Mouse (Mus musculus): ENCODE measurements around the gene Fzd2. TPM values are rescaled to one million over a fixed set of nuclear protein-coding genes. Genes with fewer than 3 reads are reported as not detected.

The Fzd2 gene
- polyA plus RNA-seq, 1 experiment from 2014 or later = 23.7 TPM

GRCm38 (mm10) chr11:102629375-102629774 lies 25.2 kb downstream of the Fzd2 start:
- Histone ChIP-seq H3K36me3 (no peaks in the 10 kb centered on the region), H3K27me3 (replicated peaks) (no peaks in the 10 kb centered on the region), H3K9me3 (no peaks in the 10 kb centered on the region), H3K4me2 (no peak overlapping the region), H3K4me3 (replicated peaks) (no peak overlapping the region), H3K4me1 (peaks cover 38% of the 10 kb centered on the region), H3K27ac (no peak overlapping the region), H3K9ac (no peak overlapping the region)
- WGBS = 49% methylated on average over 8 of the region's 8 CpGs
- no peak for ATAC-seq (ENCODE audit: insufficient read depth, low FRiP score, low read depth)

DNA sequence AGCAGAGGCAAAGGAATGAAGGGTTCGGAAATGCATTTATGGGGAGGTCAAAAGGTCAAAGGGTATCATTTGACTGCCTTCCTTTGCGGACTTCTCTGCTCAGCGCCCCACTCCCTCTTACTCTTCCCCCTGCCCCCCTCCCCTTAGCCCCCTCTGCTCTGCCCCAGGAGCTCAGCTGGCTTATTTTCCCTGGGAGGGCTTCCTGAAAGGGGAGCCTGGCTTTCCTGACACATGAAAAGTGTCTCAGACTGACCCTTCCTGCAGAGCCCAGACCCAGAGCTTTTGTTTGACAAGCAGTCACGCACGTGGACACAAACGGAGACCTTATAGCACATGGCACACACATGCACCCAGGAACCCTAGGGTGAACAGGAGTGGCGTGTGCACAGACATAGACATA lies 26.5 kb downstream of the Fzd2 start:
- no peak for ATAC-seq (ENCODE audit: insufficient read depth, low FRiP score, low read depth)
- H3K4me2 ChIP-seq = no peak overlapping the region
- WGBS = 28% methylated on average over 7 of the region's 7 CpGs
- H3K9ac ChIP-seq = no peak overlapping the region
- H3K27ac ChIP-seq = no peak overlapping the region
- peaks cover 26% of the 10 kb centered on the region for H3K4me1 ChIP-seq
- no peaks in the 10 kb centered on the region for H3K27me3 ChIP-seq (replicated peaks)
- H3K4me3 ChIP-seq (replicated peaks) = no peak overlapping the region
- no peaks in the 10 kb centered on the region for H3K9me3 ChIP-seq
- no peaks in the 10 kb centered on the region for H3K36me3 ChIP-seq

DNA sequence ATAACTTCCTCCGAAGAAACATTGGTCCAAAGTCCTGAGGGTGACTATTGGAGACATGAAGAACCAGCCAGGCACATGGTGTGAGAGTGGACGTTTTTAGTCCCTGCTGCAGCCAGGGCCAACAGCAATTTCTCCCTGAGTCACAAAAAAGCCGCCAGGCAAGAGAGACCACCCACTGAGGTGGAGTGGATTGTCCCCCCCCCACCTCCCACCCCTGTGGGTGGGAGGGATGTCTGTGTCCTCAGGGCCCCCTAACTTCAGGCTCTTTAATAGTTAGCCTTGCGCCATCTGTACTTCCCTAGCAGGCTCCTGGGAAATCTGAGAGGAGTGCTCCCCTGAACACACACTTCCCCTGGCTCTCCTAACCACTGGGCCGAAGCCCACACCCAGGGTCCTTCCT lies 27.0 kb downstream of the Fzd2 start:
- WGBS = 38% methylated on average over 5 of the region's 5 CpGs
- no peak for ATAC-seq (ENCODE audit: insufficient read depth, low FRiP score, low read depth)
- H3K36me3 ChIP-seq = no peaks in the 10 kb centered on the region
- no peaks in the 10 kb centered on the region for H3K9me3 ChIP-seq
- H3K4me1 ChIP-seq = peaks cover 26% of the 10 kb centered on the region
- no peak overlapping the region for H3K9ac ChIP-seq
- H3K27ac ChIP-seq = no peak overlapping the region
- H3K4me3 ChIP-seq (replicated peaks) = no peak overlapping the region
- H3K27me3 ChIP-seq (replicated peaks) = no peaks in the 10 kb centered on the region
- no peak overlapping the region for H3K4me2 ChIP-seq

DNA sequence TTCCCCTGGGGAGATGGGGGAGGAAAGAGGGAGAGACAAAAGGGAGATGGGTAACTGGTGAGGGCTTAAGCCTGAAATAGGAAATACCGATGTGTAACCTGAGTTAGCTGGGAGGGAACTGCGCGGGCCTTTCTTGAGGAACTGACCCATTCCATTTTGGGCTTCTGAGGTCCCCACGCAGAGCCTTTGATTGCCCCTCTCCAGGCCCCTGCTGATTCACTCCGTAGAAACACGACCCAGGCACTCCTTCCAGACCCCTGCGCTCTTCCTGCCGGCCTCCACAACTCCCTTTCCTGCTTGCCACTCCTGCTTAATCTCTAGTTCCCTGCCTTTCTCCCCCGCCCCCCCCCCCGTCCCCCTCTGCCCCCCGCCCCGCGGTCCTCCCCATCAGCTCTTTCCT lies 28.5 kb downstream of the Fzd2 start:
- ATAC-seq (ENCODE audit: insufficient read depth, low FRiP score, low read depth) = no peak
- no peaks in the 10 kb centered on the region for H3K27me3 ChIP-seq (replicated peaks)
- no peak overlapping the region for H3K27ac ChIP-seq
- H3K9ac ChIP-seq = no peak overlapping the region
- H3K36me3 ChIP-seq = no peaks in the 10 kb centered on the region
- H3K4me2 ChIP-seq = peak overlapping the region; percentile 41
- 7% methylated on average over 11 of the region's 13 CpGs for WGBS
- no peaks in the 10 kb centered on the region for H3K9me3 ChIP-seq
- peaks cover 26% of the 10 kb centered on the region for H3K4me1 ChIP-seq
- no peak overlapping the region for H3K4me3 ChIP-seq (replicated peaks)

DNA sequence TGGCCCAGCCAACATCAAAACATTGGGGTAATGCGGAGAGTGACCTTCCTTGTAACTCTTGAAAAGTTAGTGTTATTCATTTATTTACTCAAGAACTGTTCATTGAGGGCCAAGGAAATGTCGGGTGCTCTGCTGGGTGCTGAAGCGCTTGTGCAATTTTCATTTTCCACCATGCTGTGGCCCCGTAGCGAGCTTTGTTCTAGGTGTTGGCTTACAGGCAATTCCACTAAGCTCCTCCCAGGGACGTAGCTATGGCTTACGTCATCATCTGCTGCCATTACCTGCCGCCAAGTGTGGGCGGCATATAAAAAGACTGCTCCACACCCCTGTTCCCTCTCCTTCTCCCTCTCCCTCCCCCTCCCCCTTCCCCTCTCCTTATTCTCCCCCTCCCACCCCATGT lies 29.2 kb downstream of the Fzd2 start:
- Histone ChIP-seq H3K27me3 (replicated peaks) (no peaks in the 10 kb centered on the region), H3K9me3 (no peaks in the 10 kb centered on the region), H3K27ac (peak overlapping the region; percentile 61), H3K36me3 (no peaks in the 10 kb centered on the region), H3K9ac (no peak overlapping the region), H3K4me1 (peaks cover 26% of the 10 kb centered on the region), H3K4me2 (peak overlapping the region; percentile 41), H3K4me3 (replicated peaks) (0 out of 2 replicates have a peak overlapping the region, but pooled peaks have one; percentile 6)
- WGBS = 22% methylated on average over 9 of the region's 9 CpGs
- no peak for ATAC-seq (ENCODE audit: insufficient read depth, low FRiP score, low read depth)

DNA sequence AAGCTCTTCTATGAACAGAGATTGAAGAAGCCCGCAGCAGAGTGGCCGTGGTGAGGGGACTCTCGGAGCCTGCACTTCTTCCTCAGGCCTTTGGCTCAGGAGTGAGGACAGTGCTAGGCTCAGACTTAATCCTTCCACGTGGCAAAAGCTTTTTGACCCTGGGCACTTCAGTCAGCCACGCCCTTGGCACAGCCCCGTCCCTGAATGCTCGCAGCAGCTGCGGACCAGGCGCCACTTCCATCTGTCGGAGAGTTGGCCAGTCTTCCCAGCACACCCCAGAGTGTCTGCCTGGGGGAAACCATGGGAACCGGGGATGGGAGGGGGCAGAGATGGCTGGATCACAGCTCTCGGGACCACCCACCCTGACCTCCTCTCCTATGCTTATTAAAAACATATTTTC lies 32.7 kb downstream of the Fzd2 start:
- no peak overlapping the region for H3K9ac ChIP-seq
- H3K36me3 ChIP-seq = no peaks in the 10 kb centered on the region
- no peak overlapping the region for H3K4me3 ChIP-seq (replicated peaks)
- no peak overlapping the region for H3K27ac ChIP-seq
- no peak overlapping the region for H3K4me2 ChIP-seq
- H3K27me3 ChIP-seq (replicated peaks) = no peaks in the 10 kb centered on the region
- no peaks in the 10 kb centered on the region for H3K9me3 ChIP-seq
- H3K4me1 ChIP-seq = peaks cover 10% of the 10 kb centered on the region
- 45% methylated on average over 12 of the region's 12 CpGs for WGBS
- peak; percentile 35; the same call in 1 of the 2 replicates for ATAC-seq (ENCODE audit: insufficient read depth, low FRiP score, low read depth)

GRCm38 (mm10) chr11:102643891-102644382 lies 39.7 kb downstream of the Fzd2 start:
- Histone ChIP-seq H3K4me3 (replicated peaks) (no peak overlapping the region), H3K36me3 (no peaks in the 10 kb centered on the region), H3K4me1 (no peaks in the 10 kb centered on the region), H3K9me3 (no peaks in the 10 kb centered on the region), H3K27ac (peak overlapping the region; percentile 0), H3K27me3 (replicated peaks) (no peaks in the 10 kb centered on the region), H3K4me2 (no peak overlapping the region), H3K9ac (no peak overlapping the region)
- peak; percentile 88 for ATAC-seq (ENCODE audit: insufficient read depth, low FRiP score, low read depth)
- WGBS = 39% methylated on average over 10 of the region's 10 CpGs

GRCm38 (mm10) chr11:102646226-102646625 lies 42.0 kb downstream of the Fzd2 start:
- Histone ChIP-seq H3K4me2 (no peak overlapping the region), H3K27ac (peak overlapping the region; percentile 8; the same call in 1 of the 2 replicates), H3K36me3 (no peaks in the 10 kb centered on the region), H3K4me1 (no peaks in the 10 kb centered on the region), H3K27me3 (replicated peaks) (no peaks in the 10 kb centered on the region), H3K4me3 (replicated peaks) (no peak overlapping the region), H3K9ac (no peak overlapping the region), H3K9me3 (no peaks in the 10 kb centered on the region)
- ATAC-seq (ENCODE audit: insufficient read depth, low FRiP score, low read depth) = no peak
- WGBS = 70% methylated on average over 13 of the region's 13 CpGs

- no peaks in the 10 kb centered on the region for H3K27me3 ChIP-seq (replicated peaks)
- H3K9me3 ChIP-seq = no peaks in the 10 kb centered on the region
- H3K36me3 ChIP-seq = no peaks in the 10 kb centered on the region
- no peak overlapping the region for H3K4me3 ChIP-seq (replicated peaks)
- 76% methylated on average over 12 of the region's 12 CpGs for WGBS
- ATAC-seq (ENCODE audit: insufficient read depth, low FRiP score, low read depth) = no peak
- H3K9ac ChIP-seq = no peak overlapping the region
- H3K4me2 ChIP-seq = no peak overlapping the region
- no peaks in the 10 kb centered on the region for H3K4me1 ChIP-seq
- no peak overlapping the region for H3K27ac ChIP-seq
Measured at GRCm38 (mm10) chr11:102647885-102648284, 43.7 kb downstream of the Fzd2 start.

- Histone ChIP-seq H3K4me3 (replicated peaks) (no peak overlapping the region), H3K27ac (no peak overlapping the region), H3K36me3 (no peaks in the 10 kb centered on the region), H3K4me2 (no peak overlapping the region), H3K9me3 (no peaks in the 10 kb centered on the region), H3K9ac (no peak overlapping the region), H3K27me3 (replicated peaks) (no peaks in the 10 kb centered on the region), H3K4me1 (peaks cover 6% of the 10 kb centered on the region; the same call in 1 of the 2 replicates)
- no peak for ATAC-seq (ENCODE audit: insufficient read depth, low FRiP score, low read depth)
- 5% methylated on average over 9 of the region's 9 CpGs for WGBS
Measured at GRCm38 (mm10) chr11:102651381-102651780, 47.2 kb downstream of the Fzd2 start.

DNA sequence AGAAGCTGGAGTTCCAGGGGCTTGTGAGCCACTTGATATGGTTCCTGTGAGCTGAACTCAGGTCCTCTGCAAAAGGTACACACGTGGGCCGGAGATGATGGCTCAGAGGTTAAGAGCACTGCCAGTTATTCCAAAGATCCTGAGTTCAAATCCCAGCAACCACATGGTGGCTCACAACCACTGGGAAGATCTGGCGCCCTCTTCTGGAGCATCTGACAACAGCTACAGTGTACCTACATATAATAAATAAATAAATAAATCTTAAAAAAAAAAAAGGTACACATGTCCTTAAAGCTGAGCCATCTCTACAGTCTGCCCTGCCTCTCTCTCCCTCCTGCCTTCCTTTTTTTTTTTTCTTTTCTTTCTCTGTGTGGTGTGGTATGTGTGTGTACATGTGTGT lies 48.6 kb downstream of the Fzd2 start:
- Histone ChIP-seq H3K27ac (no peak overlapping the region), H3K36me3 (no peaks in the 10 kb centered on the region), H3K4me3 (replicated peaks) (no peak overlapping the region), H3K4me2 (no peak overlapping the region), H3K9me3 (no peaks in the 10 kb centered on the region), H3K9ac (no peak overlapping the region), H3K4me1 (peaks cover 7% of the 10 kb centered on the region; the same call in 1 of the 2 replicates), H3K27me3 (replicated peaks) (no peaks in the 10 kb centered on the region)
- ATAC-seq (ENCODE audit: insufficient read depth, low FRiP score, low read depth) = no peak
- 72% methylated on average over 3 of the region's 3 CpGs for WGBS

DNA sequence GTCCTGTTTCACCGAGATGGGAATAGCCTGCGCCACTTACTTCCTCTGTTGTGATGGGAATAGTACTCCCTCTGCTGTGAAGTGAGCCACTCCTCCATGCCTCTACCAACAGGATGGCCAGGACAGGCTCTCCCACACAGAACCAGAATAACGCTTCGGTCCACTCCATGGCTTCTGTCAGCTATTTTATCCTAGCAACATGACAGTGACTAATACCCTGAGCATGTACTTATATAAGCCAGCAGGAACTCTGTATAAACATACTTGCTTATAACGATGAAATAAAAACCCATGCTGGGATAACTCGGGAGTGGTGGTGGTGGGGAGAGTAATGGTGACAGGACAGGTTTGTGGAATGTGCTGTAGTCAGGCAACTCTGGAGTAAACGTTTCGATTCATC lies 51.7 kb downstream of the Fzd2 start:
- no peaks in the 10 kb centered on the region for H3K9me3 ChIP-seq
- peaks cover 7% of the 10 kb centered on the region; the same call in 1 of the 2 replicates for H3K4me1 ChIP-seq
- H3K27ac ChIP-seq = no peak overlapping the region
- no peak overlapping the region for H3K4me3 ChIP-seq (replicated peaks)
- peak overlapping the region; percentile 6; the same call in 1 of the 2 replicates for H3K4me2 ChIP-seq
- no peak overlapping the region for H3K9ac ChIP-seq
- no peak for ATAC-seq (ENCODE audit: insufficient read depth, low FRiP score, low read depth)
- H3K36me3 ChIP-seq = no peaks in the 10 kb centered on the region
- WGBS = 38% methylated on average over 8 of the region's 8 CpGs
- no peaks in the 10 kb centered on the region for H3K27me3 ChIP-seq (replicated peaks)

Measured in stomach, embryonic 15.5 days (tissue).